Mouse (Mus musculus) MEL (cell line): ENCODE data around the gene Htr2a.

Experiments
- CTCF ChIP-seq, 3 experiments: IDR thresholded peaks in 2 of 3; conservative IDR thresholded peaks in 1 of 3; 2 replicates each; pipeline ENCODE4 v1.5.1; 2011 to 2012; ENCODE audit warnings: low read length in 3 of 3, low read depth in 2 of 3, mild to moderate bottlenecking in 2 of 3, improper control_type of control experiment in 1 of 3, inconsistent platforms in 1 of 3, mixed read lengths in 1 of 3, moderate library complexity in 1 of 3; ENCODE audit not compliant: control insufficient read depth in 1 of 3, insufficient read depth in 1 of 3, poor library complexity in 1 of 3, severe bottlenecking in 1 of 3
- ELF1 ChIP-seq: IDR thresholded peaks from 2 replicates; pipeline ENCODE4 v1.6.1; 2014; ENCODE audit warnings: low read depth, mild to moderate bottlenecking, inconsistent platforms, low read length, improper control_type of control experiment, moderate library complexity
- ETS1 ChIP-seq: IDR thresholded peaks from 2 replicates; pipeline ENCODE4 v1.6.1; 2012; ENCODE audit warnings: low read depth, mild to moderate bottlenecking, inconsistent platforms, low read length, improper control_type of control experiment, moderate library complexity
- GATA1 ChIP-seq: IDR thresholded peaks from 2 replicates; pipeline ENCODE4 v1.6.1; 2011; ENCODE audit warnings: low read depth, low read length, improper control_type of control experiment
- HCFC1 ChIP-seq: IDR thresholded peaks from 2 replicates; pipeline ENCODE4 v1.6.1; 2012; ENCODE audit warnings: low read depth, mild to moderate bottlenecking, inconsistent platforms, low read length, improper control_type of control experiment, moderate library complexity
- MAFK ChIP-seq: IDR thresholded peaks from 2 replicates; pipeline ENCODE4 v1.6.1; 2011; ENCODE audit warnings: low read depth, mild to moderate bottlenecking, low read length, improper control_type of control experiment, borderline replicate concordance
- POLR2A ChIP-seq, 2 experiments: IDR thresholded peaks; 2 replicates each; pipeline ENCODE4 v1.6.1; 2011 to 2012; ENCODE audit warnings: low read length in 2 of 2, mild to moderate bottlenecking in 2 of 2, control low read depth in 1 of 2, improper control_type of control experiment in 1 of 2, low read depth in 1 of 2, moderate library complexity in 1 of 2; ENCODE audit not compliant: control insufficient read depth in 1 of 2, insufficient read depth in 1 of 2, poor library complexity in 1 of 2
- POLR2AphosphoS2 ChIP-seq: IDR thresholded peaks from 2 replicates; pipeline ENCODE4 v1.6.1; 2011; ENCODE audit warnings: low read length, improper control_type of control experiment

GRCm38 (mm10) chr14:74611326-74611725 lies 29.3 kb upstream of the Htr2a start:
- TF ChIP-seq CTCF (IDR thresholded peaks at IDR 0.05 in 2 of 3, conservative IDR thresholded peaks at IDR 0.05 in 1 of 3; ENCODE audit: control insufficient read depth in 1 of 3, insufficient read depth in 1 of 3, low read depth in 2 of 3, low read length in 3 of 3, poor library complexity in 1 of 3, severe bottlenecking in 1 of 3) = no peak
- TF ChIP-seq ELF1 = no peak
- no peak for TF ChIP-seq POLR2AphosphoS2
- no peak for TF ChIP-seq MAFK
- TF ChIP-seq POLR2A (IDR thresholded peaks at IDR 0.05; ENCODE audit: control insufficient read depth in 1 of 2, insufficient read depth in 1 of 2, low read depth in 1 of 2, low read length in 2 of 2, poor library complexity in 1 of 2) = no peak
- TF ChIP-seq GATA1 = no peak
- no peak for TF ChIP-seq ETS1
- no peak for TF ChIP-seq HCFC1
